Mouse (Mus musculus): ENCODE data around the gene Zbtb16.

Gene Zbtb16

GRCm38 (mm10) chr9:48710355-48711295 is 125.4 kb downstream of the Zbtb16 start:
- in situ Hi-C loops (cut with MboI, MseI) = no loop called here

- in situ Hi-C loops (cut with MboI, MseI) = no loop called here
Measured at GRCm38 (mm10) chr9:48707824-48708229, 128.2 kb downstream of the Zbtb16 start.

GRCm38 (mm10) chr9:48707134-48707823 is 128.7 kb downstream of the Zbtb16 start:
- in situ Hi-C loops (cut with MboI, MseI) = no loop called here

GRCm38 (mm10) chr9:48701296-48701695 is 134.7 kb downstream of the Zbtb16 start:
- in situ Hi-C loops (cut with MboI, MseI) = no loop called here

- in situ Hi-C loops (cut with MboI, MseI) = no loop called here
Measured at GRCm38 (mm10) chr9:48700871-48701270, 135.2 kb downstream of the Zbtb16 start.

GRCm38 (mm10) chr9:48697470-48697815 is 138.6 kb downstream of the Zbtb16 start:
- in situ Hi-C loops (cut with MboI, MseI) = no loop called here

- in situ Hi-C loops (cut with MboI, MseI) = no loop called here
Measured at GRCm38 (mm10) chr9:48696731-48697469, 139.1 kb downstream of the Zbtb16 start.

GRCm38 (mm10) chr9:48696330-48696729 is 139.7 kb downstream of the Zbtb16 start:
- in situ Hi-C loops (cut with MboI, MseI) = no loop called here

GRCm38 (mm10) chr9:48695796-48696195 is 140.2 kb downstream of the Zbtb16 start:
- in situ Hi-C loops (cut with MboI, MseI) = no loop called here

GRCm38 (mm10) chr9:48694616-48695061 is 141.4 kb downstream of the Zbtb16 start:
- in situ Hi-C loops (cut with MboI, MseI) = no loop called here

GRCm38 (mm10) chr9:48693696-48694095 is 142.3 kb downstream of the Zbtb16 start:
- in situ Hi-C loops (cut with MboI, MseI) = no loop called here

- in situ Hi-C loops (cut with MboI, MseI) = no loop called here
Measured at GRCm38 (mm10) chr9:48689718-48689980, 146.4 kb downstream of the Zbtb16 start.

- in situ Hi-C loops (cut with MboI, MseI) = no loop called here
Measured at GRCm38 (mm10) chr9:48688859-48689717, 146.9 kb downstream of the Zbtb16 start.

GRCm38 (mm10) chr9:48687891-48688290 is 148.1 kb downstream of the Zbtb16 start:
- in situ Hi-C loops (cut with MboI, MseI) = no loop called here

- in situ Hi-C loops (cut with MboI, MseI) = no loop called here
Measured at GRCm38 (mm10) chr9:48685721-48686120, 150.3 kb downstream of the Zbtb16 start.

- in situ Hi-C loops (cut with MboI, MseI) = no loop called here
Measured at GRCm38 (mm10) chr9:48684144-48684543, 151.9 kb downstream of the Zbtb16 start.

GRCm38 (mm10) chr9:48681193-48681592 is 154.8 kb downstream of the Zbtb16 start:
- in situ Hi-C loops (cut with MboI, MseI) = no loop called here

GRCm38 (mm10) chr9:48678426-48679358 is 157.3 kb downstream of the Zbtb16 start:
- in situ Hi-C loops (cut with MboI, MseI) = no loop called here

- in situ Hi-C loops (cut with MboI, MseI) = no loop called here
Measured at GRCm38 (mm10) chr9:48675151-48675790, 160.8 kb downstream of the Zbtb16 start.
